Mouse (Mus musculus) olfactory bulb, adult 2 months (tissue): ENCODE measurements at regions not wholly inside any gene's neighbourhood (a gene's known extent, or its start where the extent isn't known, plus 50 kb on each side); places are given as distances from the start of the nearest gene placed in this dataset.

ENCODE experiments used
- CTCF ChIP-seq: fragments of 200-500 bp; IDR thresholded peaks from 2 replicates; pipeline ENCODE4 v1.5.1; 2012; ENCODE audit warnings: low read depth, mild to moderate bottlenecking, low read length, moderate library complexity; ENCODE audit not compliant: insufficient read depth
- POLR2A ChIP-seq: fragments of 200-500 bp; IDR thresholded peaks from 2 replicates; pipeline ENCODE4 v1.6.1; 2012; ENCODE audit warnings: mild to moderate bottlenecking, low read depth, low read length, moderate library complexity; ENCODE audit not compliant: insufficient read depth

DNA sequence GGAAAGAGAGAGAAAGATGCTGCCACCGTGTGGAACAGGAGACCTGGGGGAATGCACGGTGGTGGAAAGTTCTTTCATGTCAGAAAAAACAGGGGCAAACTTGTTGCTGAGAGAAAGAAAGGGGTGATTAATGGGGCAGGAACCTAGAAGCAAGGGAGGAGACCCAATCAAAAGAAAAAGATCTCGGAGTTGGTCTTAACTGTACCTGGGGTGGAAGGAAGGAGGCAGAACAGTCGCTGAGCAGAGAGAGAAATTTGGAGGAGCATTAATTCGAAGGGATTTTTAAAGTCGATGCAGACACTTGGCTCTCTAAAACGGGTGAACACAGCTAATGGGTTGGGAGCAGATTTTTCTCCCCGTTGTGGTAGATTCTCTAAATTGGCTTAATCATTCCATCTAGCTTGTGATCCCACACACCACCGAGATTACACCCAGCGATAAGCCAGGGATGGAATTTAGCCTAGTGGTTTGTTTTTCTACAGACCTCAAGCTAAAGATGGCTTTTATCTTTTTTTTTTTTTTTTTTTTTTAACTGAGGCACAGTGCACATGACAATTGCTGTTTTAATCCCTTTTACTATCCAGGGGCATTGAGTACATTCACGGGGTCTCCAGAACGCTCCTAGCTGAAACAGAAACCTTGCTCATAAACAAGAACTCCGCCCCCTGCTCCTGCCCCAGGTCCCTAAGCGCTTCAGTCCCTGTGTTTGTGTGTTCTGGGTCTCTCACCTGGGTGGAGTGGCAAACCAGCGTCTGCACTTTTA, 73.1 kb upstream of the Cpm start:
- TF ChIP-seq CTCF: no peak
- no peak for TF ChIP-seq POLR2A
